Mouse (Mus musculus): Measurements from ENCODE around the gene Nat8l.

DNA sequence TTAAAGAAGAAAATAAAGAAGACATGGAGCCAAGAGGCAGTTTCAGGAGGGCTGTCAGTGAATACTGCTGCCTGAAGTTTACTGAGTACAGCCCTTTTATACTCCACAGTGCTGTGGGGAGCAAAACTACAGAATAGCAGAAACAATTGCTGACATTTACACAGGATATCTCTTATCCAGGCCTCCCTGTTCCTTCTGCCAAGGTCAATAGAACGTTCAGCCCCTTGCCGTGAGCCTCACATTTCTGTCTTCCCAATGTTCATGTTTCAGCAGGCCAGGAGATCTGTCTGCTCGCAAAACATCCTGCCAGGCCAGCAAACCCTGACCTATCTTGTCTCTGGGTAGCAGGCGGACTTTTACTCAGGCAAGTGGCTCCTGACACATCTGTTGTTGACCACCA lies 36.4 kb upstream of the Nat8l start:
- TF ChIP-seq GATA1 (IDR thresholded peaks at IDR 0.05; ENCODE audit: borderline replicate concordance, low read length) (no peak), POLR2AphosphoS5 (IDR thresholded peaks at IDR 0.05; ENCODE audit: insufficient replicate concordance, low read depth, low read length) (no peak), CTCF (IDR thresholded peaks at IDR 0.05; ENCODE audit: low read depth, low read length) (no peak)

Measured in G1E (cell line).